Mouse (Mus musculus) liver, embryonic 15.5 days (tissue): Measurements from ENCODE around the gene Bnc2. TPM values are rescaled to one million over a fixed set of nuclear protein-coding genes. Genes with fewer than 3 reads are reported as not detected.

Experiments
- ATAC-seq: fragments of 200-750 bp; cut with Nextera tagmentation; 2 replicates; pipeline ENCODE4 v1.8.0; 2017; ENCODE audit warnings: moderate number of reproducible peaks, mild to moderate bottlenecking, moderate library complexity; ENCODE audit not compliant: insufficient read depth
- H3K27ac ChIP-seq: fragments of 300-500 bp; sonication (generic); replicated peaks from 2 replicates; pipeline ENCODE4 v1.5.1; 2015; ENCODE audit warnings: mild to moderate bottlenecking, inconsistent platforms
- H3K27me3 ChIP-seq: fragments of 300-500 bp; sonication (generic); 2 replicates; pipeline ENCODE4 v1.6.1; 2015; ENCODE audit warnings: mild to moderate bottlenecking, inconsistent platforms
- H3K36me3 ChIP-seq: fragments of 300-500 bp; sonication (generic); replicated peaks from 2 replicates; pipeline ENCODE4 v1.6.1; 2015; ENCODE audit warnings: moderate library complexity, mild to moderate bottlenecking, inconsistent platforms
- H3K4me1 ChIP-seq: fragments of 300-500 bp; sonication (generic); replicated peaks from 2 replicates; pipeline ENCODE4 v1.6.1; 2015; ENCODE audit warnings: inconsistent platforms
- H3K4me2 ChIP-seq: fragments of 300-500 bp; sonication (generic); 2 replicates; pipeline ENCODE4 v1.6.1; 2015; ENCODE audit warnings: moderate library complexity, mild to moderate bottlenecking, inconsistent platforms
- H3K4me3 ChIP-seq: fragments of 300-500 bp; sonication (generic); replicated peaks from 2 replicates; pipeline ENCODE4 v1.5.1; 2015; ENCODE audit warnings: mild to moderate bottlenecking, inconsistent platforms
- H3K9ac ChIP-seq: fragments of 300-500 bp; sonication (generic); 2 replicates; pipeline ENCODE4 v1.6.1; 2015; ENCODE audit warnings: moderate library complexity, mild to moderate bottlenecking, inconsistent platforms
- H3K9me3 ChIP-seq: fragments of 300-500 bp; sonication (generic); replicated peaks from 2 replicates; pipeline ENCODE4 v1.6.1; 2016; ENCODE audit warnings: inconsistent platforms
- WGBS: fragments of 180-500 bp; shearing (Covaris S2); methylation state at CpG from one replicate; pipeline ENCODE4 v1.1.7; 2015; ENCODE audit warnings: mixed read lengths; ENCODE audit not compliant: insufficient replicate concordance; 5-methylcytosine and 5-hydroxymethylcytosine counted together
- polyA plus RNA-seq: library from polyadenylated mRNA; unstranded; fragments of >200 nt; fragmentation: Nextera tagmentation; extraction: Ambion mirVana; gene quantifications from 2 replicates; pipeline ENCODE4 v1.2.1, GENCODE M21; 2015

Bnc2 gene
- polyA plus RNA-seq, 1 experiment from 2014 or later: 0.36 TPM

DNA sequence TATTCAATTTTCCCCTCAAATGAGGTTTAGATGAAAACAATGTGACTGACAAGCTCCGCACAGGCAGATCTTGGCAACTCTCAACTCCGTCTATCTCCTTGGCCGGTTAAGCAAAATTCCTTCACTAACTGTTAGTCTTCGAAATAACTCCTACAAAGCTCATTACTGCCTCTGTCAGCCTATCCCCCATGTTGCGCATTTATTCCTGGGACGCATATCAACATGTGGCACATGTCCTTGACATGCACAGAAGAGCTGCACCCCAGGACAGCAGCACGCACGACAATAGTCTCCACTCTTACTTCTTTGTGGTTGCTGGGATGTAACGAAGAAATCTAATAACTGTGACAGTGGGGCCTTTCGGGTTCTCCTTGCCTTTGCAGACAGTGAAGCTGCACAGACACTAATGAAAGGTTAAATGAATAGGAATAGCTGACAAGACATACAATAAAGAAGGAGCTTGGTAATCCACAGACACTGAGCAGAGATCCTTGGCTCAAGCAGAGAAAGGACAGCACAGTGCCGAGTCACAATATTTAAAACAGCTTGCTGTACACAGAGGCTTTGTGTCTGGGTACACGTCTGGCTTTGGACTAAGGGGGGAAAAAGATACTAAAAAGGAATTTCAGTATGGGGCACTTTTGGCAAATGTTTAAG lies 6.0 kb downstream of the Bnc2 start:
- Histone ChIP-seq H3K36me3 (no peaks in the 10 kb centered on the region), H3K27ac (no peak overlapping the region), H3K4me1 (no peaks in the 10 kb centered on the region), H3K4me2 (no peak overlapping the region), H3K9ac (no peak overlapping the region), H3K27me3 (peaks cover 35% of the 10 kb centered on the region), H3K9me3 (no peaks in the 10 kb centered on the region), H3K4me3 (no peak overlapping the region)
- no peak for ATAC-seq
- WGBS: 72% methylated on average over 12 of the region's 12 CpGs

- ATAC-seq: no peak
- no peaks in the 10 kb centered on the region for H3K4me1 ChIP-seq
- no peak overlapping the region for H3K27ac ChIP-seq
- no peak overlapping the region for H3K9ac ChIP-seq
- no peaks in the 10 kb centered on the region for H3K9me3 ChIP-seq
- H3K4me2 ChIP-seq: no peak overlapping the region
- H3K36me3 ChIP-seq: no peaks in the 10 kb centered on the region
- H3K4me3 ChIP-seq: no peak overlapping the region
- 61% methylated on average over 5 of the region's 5 CpGs for WGBS
- H3K27me3 ChIP-seq: peaks cover 26% of the 10 kb centered on the region
Measured at GRCm38 (mm10) chr4:84668226-84668625, 6.8 kb downstream of the Bnc2 start.

- Histone ChIP-seq H3K27me3 (no peaks in the 10 kb centered on the region), H3K4me1 (no peaks in the 10 kb centered on the region), H3K4me3 (no peak overlapping the region), H3K9me3 (no peaks in the 10 kb centered on the region), H3K4me2 (no peak overlapping the region), H3K36me3 (no peaks in the 10 kb centered on the region), H3K9ac (no peak overlapping the region), H3K27ac (no peak overlapping the region)
- 61% methylated on average over 5 of the region's 5 CpGs for WGBS
- no peak for ATAC-seq
Measured at GRCm38 (mm10) chr4:84662228-84663065, 12.6 kb downstream of the Bnc2 start.

DNA sequence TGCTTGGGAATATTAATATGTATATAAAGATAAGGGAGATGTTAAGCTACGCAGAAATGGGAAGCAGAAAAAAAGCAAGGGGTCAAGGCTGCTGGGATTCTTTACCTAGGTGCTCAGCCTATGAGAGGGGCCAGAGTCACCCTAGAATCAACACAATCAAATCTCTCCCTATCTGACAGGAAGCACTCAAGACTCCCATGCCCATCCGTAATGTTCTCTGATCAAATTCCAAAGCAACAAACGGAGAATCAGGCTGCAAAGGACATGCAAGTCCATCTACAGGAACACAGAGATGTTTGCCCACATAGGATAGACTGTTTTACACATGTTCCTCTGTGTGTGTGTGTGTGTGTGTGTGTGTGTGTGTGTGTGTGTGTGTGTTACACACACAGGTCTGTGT lies 13.7 kb downstream of the Bnc2 start:
- no peaks in the 10 kb centered on the region for H3K9me3 ChIP-seq
- H3K4me2 ChIP-seq: no peak overlapping the region
- no peaks in the 10 kb centered on the region for H3K4me1 ChIP-seq
- H3K36me3 ChIP-seq: no peaks in the 10 kb centered on the region
- WGBS: 63% methylated on average over 3 of the region's 3 CpGs
- no peaks in the 10 kb centered on the region for H3K27me3 ChIP-seq
- H3K27ac ChIP-seq: no peak overlapping the region
- no peak for ATAC-seq
- no peak overlapping the region for H3K4me3 ChIP-seq
- no peak overlapping the region for H3K9ac ChIP-seq

- Histone ChIP-seq H3K36me3 (no peaks in the 10 kb centered on the region), H3K27me3 (no peaks in the 10 kb centered on the region), H3K9ac (no peak overlapping the region), H3K4me2 (no peak overlapping the region), H3K4me1 (no peaks in the 10 kb centered on the region), H3K4me3 (no peak overlapping the region), H3K27ac (no peak overlapping the region), H3K9me3 (no peaks in the 10 kb centered on the region)
- ATAC-seq: no peak
- 49% methylated on average over 8 of the region's 8 CpGs for WGBS
Measured at GRCm38 (mm10) chr4:84651786-84652185, 23.3 kb downstream of the Bnc2 start.

DNA sequence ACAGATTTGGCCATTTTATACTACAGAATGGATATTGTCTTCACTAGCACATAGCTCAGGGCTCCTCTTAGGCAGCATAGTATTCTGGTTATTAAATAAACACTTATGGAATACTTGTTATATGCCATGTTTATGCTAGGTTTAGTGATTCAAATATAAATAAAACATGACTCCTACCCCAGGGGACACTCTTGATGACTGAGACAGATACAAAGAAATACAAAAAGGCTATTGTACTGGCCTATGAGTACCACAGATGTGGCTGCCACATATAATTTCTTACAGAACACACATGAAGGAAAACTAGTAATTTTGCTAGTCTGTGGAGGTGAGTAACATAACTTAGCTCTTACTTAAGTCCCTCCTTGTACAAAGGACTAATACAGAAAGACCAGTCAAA lies 28.5 kb downstream of the Bnc2 start:
- H3K27ac ChIP-seq: no peak overlapping the region
- H3K9ac ChIP-seq: no peak overlapping the region
- no peaks in the 10 kb centered on the region for H3K36me3 ChIP-seq
- H3K27me3 ChIP-seq: no peaks in the 10 kb centered on the region
- H3K4me3 ChIP-seq: no peak overlapping the region
- no peaks in the 10 kb centered on the region for H3K4me1 ChIP-seq
- no peaks in the 10 kb centered on the region for H3K9me3 ChIP-seq
- H3K4me2 ChIP-seq: no peak overlapping the region
- ATAC-seq: no peak

DNA sequence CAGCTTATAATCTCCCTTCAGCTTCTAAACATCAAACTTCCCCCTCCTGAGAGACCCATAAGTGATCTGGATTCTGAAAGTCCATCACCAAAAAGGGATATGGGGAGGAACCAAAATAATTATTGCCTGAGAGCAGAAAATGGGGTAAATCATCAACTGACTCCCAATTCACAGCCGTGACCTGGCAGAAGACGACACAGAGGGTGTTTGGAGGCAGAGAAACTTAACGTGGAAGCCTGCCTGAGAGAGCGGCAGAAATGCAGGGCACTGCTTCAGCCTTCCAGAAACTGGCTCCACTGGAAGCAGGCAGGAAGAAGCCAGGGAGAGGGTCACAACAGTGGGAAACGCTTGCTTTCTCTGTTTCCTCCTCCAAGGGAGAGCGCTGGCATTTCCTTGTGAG lies 35.9 kb downstream of the Bnc2 start:
- Histone ChIP-seq H3K9ac (no peak overlapping the region), H3K4me2 (no peak overlapping the region), H3K4me1 (no peaks in the 10 kb centered on the region), H3K36me3 (no peaks in the 10 kb centered on the region), H3K4me3 (no peak overlapping the region), H3K27ac (no peak overlapping the region), H3K9me3 (no peaks in the 10 kb centered on the region), H3K27me3 (no peaks in the 10 kb centered on the region)
- no peak for ATAC-seq
- 54% methylated on average over 6 of the region's 6 CpGs for WGBS

DNA sequence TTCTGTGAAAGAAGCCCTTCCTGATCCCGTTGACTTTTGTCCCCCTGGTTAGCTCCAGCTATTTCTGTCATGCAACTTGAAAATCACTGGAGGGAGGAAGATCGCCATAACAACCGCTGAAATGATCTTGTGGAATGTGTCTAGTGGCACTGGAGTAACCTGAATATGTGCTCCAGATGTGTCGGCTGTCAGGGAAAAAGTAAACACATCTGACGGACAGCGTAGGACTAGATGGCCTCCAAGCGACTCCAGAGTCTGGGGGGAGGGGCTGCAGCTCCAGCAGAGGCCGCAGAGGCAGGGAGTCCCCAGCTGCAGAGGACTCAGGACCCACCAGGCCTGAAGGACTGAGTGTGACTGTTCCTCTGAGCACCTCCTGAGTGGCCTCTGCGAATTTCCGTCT lies 37.4 kb downstream of the Bnc2 start:
- 13% methylated on average over 10 of the region's 10 CpGs for WGBS
- Histone ChIP-seq H3K4me2 (peak overlapping the region; percentile 25), H3K27ac (no peak overlapping the region), H3K27me3 (no peaks in the 10 kb centered on the region), H3K9me3 (no peaks in the 10 kb centered on the region), H3K4me1 (no peaks in the 10 kb centered on the region), H3K36me3 (no peaks in the 10 kb centered on the region), H3K9ac (no peak overlapping the region), H3K4me3 (no peak overlapping the region)
- ATAC-seq: no peak

DNA sequence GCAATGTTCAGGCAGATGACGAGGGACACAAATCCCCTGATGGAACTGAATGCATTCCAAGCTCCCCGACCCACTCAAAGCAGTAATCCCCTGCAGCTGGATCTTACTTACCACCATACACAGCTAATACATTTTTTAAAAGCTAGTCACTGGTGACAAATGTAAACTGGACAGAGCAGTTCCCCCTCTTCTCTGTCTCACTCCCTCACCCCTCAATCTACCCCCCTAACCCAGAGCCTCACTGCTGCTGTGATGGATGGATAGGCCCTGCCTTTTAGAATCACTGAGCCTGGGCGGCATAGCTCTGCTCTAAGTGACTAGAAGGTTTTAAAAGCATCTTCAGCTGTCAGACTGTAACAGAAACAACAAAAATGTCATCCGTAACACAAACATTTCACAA lies 40.3 kb downstream of the Bnc2 start:
- H3K36me3 ChIP-seq: no peaks in the 10 kb centered on the region
- H3K9me3 ChIP-seq: no peaks in the 10 kb centered on the region
- H3K27ac ChIP-seq: no peak overlapping the region
- H3K4me1 ChIP-seq: no peaks in the 10 kb centered on the region
- no peak overlapping the region for H3K4me3 ChIP-seq
- H3K27me3 ChIP-seq: no peaks in the 10 kb centered on the region
- ATAC-seq: no peak
- H3K4me2 ChIP-seq: no peak overlapping the region
- no peak overlapping the region for H3K9ac ChIP-seq
- WGBS: 44% methylated on average over 4 of the region's 4 CpGs

DNA sequence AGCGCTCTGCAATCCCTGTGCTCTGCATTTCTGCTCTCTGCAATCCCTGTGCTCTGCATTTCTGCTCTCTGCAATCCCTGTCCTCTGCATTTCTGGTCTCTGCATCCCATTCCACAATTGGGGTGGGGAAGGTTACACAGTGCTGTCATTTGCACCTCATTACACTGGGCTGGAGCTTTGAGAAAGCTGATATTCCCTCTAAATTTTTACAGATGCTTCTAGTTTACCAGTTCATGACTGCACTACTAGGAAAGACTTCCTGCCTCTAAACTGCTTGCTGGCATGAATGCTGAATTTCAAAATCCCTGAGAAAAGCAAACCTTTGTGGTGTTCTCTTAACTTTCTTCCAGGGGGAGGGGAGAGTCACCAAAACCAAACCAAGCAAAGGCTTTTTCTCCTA lies 41.1 kb downstream of the Bnc2 start:
- H3K4me2 ChIP-seq: no peak overlapping the region
- no peaks in the 10 kb centered on the region for H3K9me3 ChIP-seq
- H3K9ac ChIP-seq: no peak overlapping the region
- WGBS: 47% methylated on average over 1 of the region's 1 CpGs
- no peaks in the 10 kb centered on the region for H3K27me3 ChIP-seq
- no peak overlapping the region for H3K4me3 ChIP-seq
- no peaks in the 10 kb centered on the region for H3K4me1 ChIP-seq
- ATAC-seq: no peak
- no peaks in the 10 kb centered on the region for H3K36me3 ChIP-seq
- no peak overlapping the region for H3K27ac ChIP-seq

DNA sequence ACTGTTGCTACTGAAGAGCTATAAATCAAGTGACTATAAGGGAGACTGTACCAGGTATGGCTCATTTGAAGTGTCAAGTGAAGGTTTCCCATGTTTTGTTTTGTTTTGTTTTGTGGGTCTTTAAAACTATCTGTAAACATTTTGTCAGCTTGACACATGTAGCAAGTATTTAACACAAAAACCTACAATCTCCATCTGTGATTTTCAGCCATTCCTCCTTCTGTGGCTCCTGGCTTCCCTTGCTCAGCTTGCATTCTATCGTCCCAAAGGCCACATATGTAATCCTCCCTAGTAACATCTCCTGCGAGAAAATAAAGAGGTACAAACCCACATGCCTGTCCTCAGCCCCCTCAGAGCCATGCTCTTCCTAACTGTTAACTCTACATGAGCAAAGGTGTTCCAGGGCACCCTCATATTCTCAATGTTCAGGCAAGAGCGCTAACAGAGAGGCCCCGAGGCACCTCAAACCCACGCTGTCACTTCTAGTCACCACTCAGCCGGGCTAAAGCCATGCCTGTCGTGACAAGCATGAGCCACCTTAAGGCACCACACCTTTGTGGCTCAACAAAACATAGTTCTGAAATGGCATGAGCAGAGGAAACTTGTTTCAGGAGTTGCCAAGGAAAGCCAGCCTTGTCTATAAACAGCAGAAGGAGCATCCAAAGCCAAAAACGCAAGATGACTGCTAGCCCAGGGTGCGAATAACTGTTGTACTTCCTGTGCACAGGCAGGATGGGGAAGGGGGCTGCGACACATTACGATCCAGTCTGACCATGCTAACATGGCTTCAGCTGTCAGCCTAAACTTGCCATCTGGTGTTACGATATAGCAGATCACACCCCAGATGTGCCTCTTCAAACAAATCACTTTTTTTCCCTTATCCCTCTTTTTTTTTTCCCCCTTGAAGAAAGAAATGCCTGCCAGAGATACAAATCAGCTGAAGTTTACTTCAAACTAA lies 42.0 kb downstream of the Bnc2 start:
- WGBS: 53% methylated on average over 12 of the region's 12 CpGs
- H3K9ac ChIP-seq: no peak overlapping the region
- H3K27ac ChIP-seq: no peak overlapping the region
- no peaks in the 10 kb centered on the region for H3K9me3 ChIP-seq
- no peaks in the 10 kb centered on the region for H3K4me1 ChIP-seq
- no peak overlapping the region for H3K4me2 ChIP-seq
- no peak overlapping the region for H3K4me3 ChIP-seq
- H3K36me3 ChIP-seq: no peaks in the 10 kb centered on the region
- no peaks in the 10 kb centered on the region for H3K27me3 ChIP-seq
- no peak for ATAC-seq
